Mouse (Mus musculus): Measurements from ENCODE around the gene Lmf2.

DNA sequence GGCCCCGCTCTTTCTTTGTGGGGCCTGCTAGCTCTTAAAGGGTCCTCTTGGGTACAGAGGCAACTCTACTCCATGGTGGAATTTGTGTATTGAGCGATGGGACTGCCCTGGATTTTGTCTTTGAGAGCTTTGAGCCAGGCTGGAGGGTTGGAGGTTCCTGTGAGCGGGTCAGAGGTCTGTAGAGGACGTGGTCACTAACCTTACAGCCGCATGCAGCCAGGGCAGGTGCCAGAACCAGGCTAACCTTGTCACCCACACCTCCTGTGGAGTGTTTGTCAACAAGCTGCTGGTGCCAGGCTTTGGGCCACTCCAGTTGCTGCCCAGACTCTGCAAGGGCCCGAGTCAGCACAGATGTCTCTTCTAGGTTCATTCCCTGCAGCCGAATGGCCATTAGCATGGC, 20.6 kb upstream of the Lmf2 start:
- no peak for TF ChIP-seq CTCF (IDR thresholded peaks at IDR 0.05; ENCODE audit: low read depth)
- TF ChIP-seq EP300 (IDR thresholded peaks at IDR 0.05; ENCODE audit: low read depth), result no peak

Measured in liver, postnatal 0 days (tissue).